Mouse (Mus musculus) midbrain, embryonic 12.5 days (tissue): ENCODE results near the gene Car10. TPM values are rescaled to one million over a fixed set of nuclear protein-coding genes. Genes with fewer than 3 reads are reported as not detected.

ENCODE experiments used
- ATAC-seq: fragments of 200-750 bp; cut with Nextera tagmentation; 2 replicates; pipeline ENCODE4 v1.8.0; 2017; ENCODE audit warnings: low read depth, moderate TSS enrichment, moderate library complexity; ENCODE audit not compliant: low FRiP score
- H3K27ac ChIP-seq: fragments of 300-500 bp; sonication (generic); replicated peaks from 2 replicates; pipeline ENCODE4 v1.5.1; 2016; ENCODE audit warnings: mild to moderate bottlenecking
- H3K27me3 ChIP-seq: fragments of 300-500 bp; sonication (generic); 2 replicates; pipeline ENCODE4 v1.6.1; 2016; ENCODE audit warnings: mild to moderate bottlenecking
- H3K36me3 ChIP-seq: fragments of 300-500 bp; sonication (generic); 2 replicates; pipeline ENCODE4 v1.6.1; 2016
- H3K4me1 ChIP-seq: fragments of 300-500 bp; sonication (generic); 2 replicates; pipeline ENCODE4 v1.6.1; 2016
- H3K4me2 ChIP-seq: fragments of 300-500 bp; sonication (generic); replicated peaks from 2 replicates; pipeline ENCODE4 v1.6.1; 2016; ENCODE audit warnings: mild to moderate bottlenecking, moderate library complexity
- H3K4me3 ChIP-seq: fragments of 300-500 bp; sonication (generic); 2 replicates; pipeline ENCODE4 v1.5.1; 2016; ENCODE audit warnings: mild to moderate bottlenecking
- H3K9ac ChIP-seq: fragments of 300-500 bp; sonication (generic); replicated peaks from 2 replicates; pipeline ENCODE4 v1.6.1; 2016; ENCODE audit warnings: mild to moderate bottlenecking, moderate library complexity
- H3K9me3 ChIP-seq: fragments of 300-500 bp; sonication (generic); 2 replicates; pipeline ENCODE4 v1.6.1; 2016; ENCODE audit warnings: mild to moderate bottlenecking
- WGBS: fragments of 180-500 bp; shearing (Covaris S2); methylation state at CpG from one replicate; pipeline ENCODE4 v1.1.7; 2016; 5-methylcytosine and 5-hydroxymethylcytosine counted together
- polyA plus RNA-seq: library from polyadenylated mRNA; unstranded; fragments of >200 nt; fragmentation: Nextera tagmentation; extraction: Ambion mirVana; gene quantifications from 2 replicates; pipeline ENCODE4 v1.2.1, GENCODE M21; 2016

Car10 gene
- polyA plus RNA-seq, 1 experiment from 2014 or later: 4.6 TPM

DNA sequence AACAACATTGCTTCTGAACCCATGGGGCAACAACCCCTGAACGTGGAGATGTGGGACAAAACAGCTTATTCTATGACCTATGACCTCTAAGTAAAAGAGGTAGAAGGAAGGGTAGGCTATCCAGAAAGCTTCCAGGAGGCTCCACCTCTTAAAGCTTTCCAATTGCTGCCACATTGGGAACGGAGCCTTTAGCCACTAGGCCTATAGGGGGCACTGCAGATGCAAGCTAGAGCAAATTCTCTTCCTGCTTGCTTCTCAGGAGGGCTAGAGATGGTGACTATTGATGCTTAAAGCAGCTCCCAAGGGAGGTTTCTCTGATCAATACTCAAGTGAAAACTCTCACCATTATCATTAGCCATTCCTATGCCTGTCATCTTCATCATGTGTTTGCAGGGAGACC is 416.6 kb downstream of the Car10 start:
- Histone ChIP-seq H3K27me3 (no peaks in the 10 kb centered on the region), H3K9me3 (no peaks in the 10 kb centered on the region), H3K27ac (no peak overlapping the region), H3K36me3 (no peaks in the 10 kb centered on the region), H3K4me1 (0 out of 2 replicates have a peak, but pooled peaks cover 4% of the 10 kb centered on the region), H3K9ac (no peak overlapping the region), H3K4me3 (no peak overlapping the region), H3K4me2 (no peak overlapping the region)
- no peak for ATAC-seq
- WGBS: 24% methylated on average over 2 of the region's 2 CpGs

GRCm38 (mm10) chr11:93515566-93515965 is 417.7 kb downstream of the Car10 start:
- no peaks in the 10 kb centered on the region for H3K9me3 ChIP-seq
- no peaks in the 10 kb centered on the region for H3K27me3 ChIP-seq
- H3K4me1 ChIP-seq: 0 out of 2 replicates have a peak, but pooled peaks cover 4% of the 10 kb centered on the region
- no peak for ATAC-seq
- no peak overlapping the region for H3K4me3 ChIP-seq
- H3K4me2 ChIP-seq: no peak overlapping the region
- no peak overlapping the region for H3K27ac ChIP-seq
- no peak overlapping the region for H3K9ac ChIP-seq
- no peaks in the 10 kb centered on the region for H3K36me3 ChIP-seq
- WGBS: 88% methylated on average over 6 of the region's 6 CpGs

GRCm38 (mm10) chr11:93516216-93516615 is 418.4 kb downstream of the Car10 start:
- no peak for ATAC-seq
- H3K4me1 ChIP-seq: 0 out of 2 replicates have a peak, but pooled peaks cover 4% of the 10 kb centered on the region
- WGBS: 90% methylated on average over 9 of the region's 9 CpGs

GRCm38 (mm10) chr11:93516946-93517345 is 419.1 kb downstream of the Car10 start:
- ATAC-seq: no peak
- H3K36me3 ChIP-seq: no peaks in the 10 kb centered on the region
- H3K27ac ChIP-seq: no peak overlapping the region
- no peak overlapping the region for H3K4me2 ChIP-seq
- H3K4me3 ChIP-seq: no peak overlapping the region
- no peaks in the 10 kb centered on the region for H3K27me3 ChIP-seq
- no peaks in the 10 kb centered on the region for H3K9me3 ChIP-seq
- H3K4me1 ChIP-seq: 0 out of 2 replicates have a peak, but pooled peaks cover 4% of the 10 kb centered on the region
- no peak overlapping the region for H3K9ac ChIP-seq
- 81% methylated on average over 2 of the region's 2 CpGs for WGBS

More at GRCm38 (mm10) chr11:93516216-93516615, 418.4 kb downstream of the Car10 start:
- Histone ChIP-seq H3K4me2 (no peak overlapping the region), H3K9me3 (no peaks in the 10 kb centered on the region), H3K27me3 (no peaks in the 10 kb centered on the region), H3K27ac (no peak overlapping the region), H3K4me3 (no peak overlapping the region), H3K36me3 (no peaks in the 10 kb centered on the region), H3K9ac (no peak overlapping the region)

DNA sequence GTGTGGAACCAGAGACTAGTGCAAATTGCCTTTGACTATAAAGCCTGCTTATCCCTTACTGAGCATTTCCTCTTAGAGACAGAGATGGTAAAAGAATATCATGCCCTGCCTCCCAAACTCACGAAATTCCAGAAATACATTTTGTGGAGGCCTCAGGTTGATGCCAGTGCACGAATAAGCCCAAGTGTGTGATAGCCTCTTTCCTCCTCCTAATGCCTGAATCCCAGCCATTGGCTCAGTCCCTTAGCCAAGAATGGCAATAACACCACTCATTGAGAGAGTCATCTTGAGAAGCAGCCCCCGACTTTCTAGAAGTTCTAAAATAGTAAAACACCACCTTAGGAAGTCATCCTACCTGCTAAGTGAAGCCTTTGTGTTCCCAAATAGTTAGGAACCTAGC is 424.7 kb downstream of the Car10 start:
- Histone ChIP-seq H3K36me3 (no peaks in the 10 kb centered on the region), H3K9me3 (no peaks in the 10 kb centered on the region), H3K9ac (no peak overlapping the region), H3K27me3 (no peaks in the 10 kb centered on the region), H3K27ac (no peak overlapping the region), H3K4me2 (no peak overlapping the region), H3K4me1 (no peaks in the 10 kb centered on the region), H3K4me3 (no peak overlapping the region)
- ATAC-seq: no peak
- 84% methylated on average over 3 of the region's 3 CpGs for WGBS

DNA sequence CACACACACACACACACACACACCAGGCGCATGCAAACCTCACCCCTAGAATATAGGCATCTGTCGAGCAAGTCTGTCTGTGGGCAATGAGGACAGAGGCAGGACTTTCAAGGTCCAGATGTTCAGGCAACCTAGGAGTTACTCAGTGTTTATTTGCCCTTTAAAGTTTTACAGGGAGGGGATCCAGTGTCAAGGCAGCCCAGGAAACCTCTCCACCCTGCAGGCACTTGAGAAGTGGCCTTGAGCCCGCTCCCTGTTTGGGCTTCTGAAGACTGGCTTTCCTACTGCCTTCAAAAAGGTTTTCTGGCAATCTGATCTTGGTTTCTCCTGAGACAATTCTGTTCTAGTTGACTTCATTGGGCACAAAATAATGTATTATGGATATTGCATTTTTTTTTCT is 428.1 kb downstream of the Car10 start:
- no peaks in the 10 kb centered on the region for H3K27me3 ChIP-seq
- 86% methylated on average over 3 of the region's 3 CpGs for WGBS
- no peaks in the 10 kb centered on the region for H3K4me1 ChIP-seq
- no peak overlapping the region for H3K4me3 ChIP-seq
- no peaks in the 10 kb centered on the region for H3K9me3 ChIP-seq
- H3K27ac ChIP-seq: no peak overlapping the region
- no peak overlapping the region for H3K4me2 ChIP-seq
- H3K36me3 ChIP-seq: no peaks in the 10 kb centered on the region
- ATAC-seq: no peak
- no peak overlapping the region for H3K9ac ChIP-seq

DNA sequence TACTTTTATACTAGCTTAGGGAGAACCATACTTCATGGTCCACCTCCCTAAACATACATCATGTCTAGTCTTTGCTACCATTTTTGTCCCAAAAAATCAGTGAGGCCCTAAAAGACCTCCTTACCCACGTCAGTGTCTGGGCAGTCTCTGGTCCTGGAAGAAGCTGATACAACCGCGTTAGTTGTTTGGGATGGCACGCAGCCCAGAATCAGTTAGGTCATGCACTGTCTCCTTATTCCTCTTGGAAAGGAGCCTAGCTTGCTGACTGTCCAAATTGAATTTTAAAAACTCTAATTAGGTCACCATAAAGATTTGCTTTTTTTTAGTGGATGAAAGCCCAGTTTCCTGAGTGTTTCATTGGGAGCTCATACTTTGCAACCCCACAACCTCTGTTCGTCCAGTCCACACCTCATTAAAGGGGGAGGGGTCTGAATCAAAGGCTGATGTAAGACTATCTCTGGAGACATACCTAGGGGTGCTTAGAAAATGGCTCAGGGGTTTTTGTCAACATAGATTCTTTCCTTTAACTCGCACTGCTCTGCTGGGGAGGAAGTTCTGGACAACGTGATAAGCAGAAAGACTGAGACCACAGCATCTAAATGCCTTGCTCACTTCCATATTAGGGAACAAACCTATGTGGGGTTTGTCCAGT is 433.3 kb downstream of the Car10 start:
- H3K27me3 ChIP-seq: no peaks in the 10 kb centered on the region
- no peaks in the 10 kb centered on the region for H3K9me3 ChIP-seq
- H3K9ac ChIP-seq: no peak overlapping the region
- H3K4me1 ChIP-seq: no peaks in the 10 kb centered on the region
- no peak overlapping the region for H3K4me3 ChIP-seq
- H3K27ac ChIP-seq: no peak overlapping the region
- no peak overlapping the region for H3K4me2 ChIP-seq
- H3K36me3 ChIP-seq: no peaks in the 10 kb centered on the region
- WGBS: 83% methylated on average over 7 of the region's 7 CpGs
- no peak for ATAC-seq

DNA sequence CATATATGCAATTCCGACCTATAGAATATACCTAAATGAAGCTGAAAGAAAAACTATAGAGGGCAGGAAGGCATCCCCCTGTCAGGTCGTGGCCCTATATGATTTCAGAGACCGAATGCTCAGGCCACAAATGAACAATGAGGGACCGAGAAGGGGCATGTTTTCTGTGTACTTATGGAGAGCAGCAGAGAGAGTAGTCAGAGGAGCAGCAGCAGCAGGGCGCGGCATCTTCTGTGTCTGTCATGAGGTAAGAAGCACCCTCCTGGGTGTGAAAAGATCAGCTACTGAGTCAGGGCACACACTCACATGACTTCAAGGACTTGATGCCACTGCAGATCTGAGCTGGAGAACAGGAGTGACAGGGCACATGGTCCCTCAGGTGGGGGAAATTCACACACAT is 438.4 kb downstream of the Car10 start:
- no peak overlapping the region for H3K4me3 ChIP-seq
- no peak overlapping the region for H3K27ac ChIP-seq
- H3K4me1 ChIP-seq: no peaks in the 10 kb centered on the region
- no peak overlapping the region for H3K9ac ChIP-seq
- no peaks in the 10 kb centered on the region for H3K9me3 ChIP-seq
- ATAC-seq: no peak
- 87% methylated on average over 6 of the region's 6 CpGs for WGBS
- no peaks in the 10 kb centered on the region for H3K27me3 ChIP-seq
- no peaks in the 10 kb centered on the region for H3K36me3 ChIP-seq
- no peak overlapping the region for H3K4me2 ChIP-seq

DNA sequence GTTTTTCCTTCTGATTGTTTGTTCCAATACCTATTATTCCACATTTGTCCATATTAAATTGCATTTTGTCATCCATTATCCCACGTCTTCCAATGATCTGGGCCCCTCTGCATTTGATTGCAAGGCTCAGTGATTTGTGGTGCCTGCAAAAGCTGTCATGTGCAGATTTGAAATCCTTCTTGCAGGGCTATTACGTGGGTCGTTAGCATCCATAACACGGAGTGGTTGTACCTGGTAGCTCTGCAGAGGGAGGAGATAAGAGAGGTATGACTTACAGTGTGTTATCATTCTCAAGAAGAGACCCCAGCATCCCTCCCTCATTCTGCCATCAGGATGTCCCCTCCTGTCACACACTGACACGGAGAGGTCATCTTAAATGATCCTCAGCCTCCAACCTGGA is 451.1 kb downstream of the Car10 start:
- 50% methylated on average over 5 of the region's 5 CpGs for WGBS
- no peak for ATAC-seq
- H3K27ac ChIP-seq: peak overlapping the region; percentile 60; the same call in 1 of the 2 replicates
- H3K27me3 ChIP-seq: no peaks in the 10 kb centered on the region
- no peaks in the 10 kb centered on the region for H3K9me3 ChIP-seq
- H3K4me1 ChIP-seq: 0 out of 2 replicates have a peak, but pooled peaks cover 6% of the 10 kb centered on the region
- no peak overlapping the region for H3K9ac ChIP-seq
- no peak overlapping the region for H3K4me3 ChIP-seq
- no peaks in the 10 kb centered on the region for H3K36me3 ChIP-seq
- H3K4me2 ChIP-seq: no peak overlapping the region

DNA sequence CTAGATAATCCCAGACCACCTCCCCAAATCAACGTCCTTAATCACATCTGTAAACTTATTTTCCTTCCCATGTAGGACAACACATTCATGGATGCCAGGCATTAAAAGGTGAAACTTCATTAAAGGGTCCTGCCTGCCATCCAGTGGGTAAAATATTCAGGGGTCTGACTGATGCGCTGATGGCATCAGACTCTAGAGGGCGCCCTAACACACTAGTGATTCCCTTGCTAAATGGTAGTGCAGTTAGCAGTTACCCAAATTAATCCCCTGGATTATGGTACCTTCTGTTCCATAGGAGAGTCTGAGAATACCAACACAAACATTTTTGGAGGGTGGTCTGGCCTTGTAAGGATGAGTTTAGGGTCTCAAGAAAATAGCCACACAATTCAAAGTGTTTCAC is 453.1 kb downstream of the Car10 start:
- no peak overlapping the region for H3K4me2 ChIP-seq
- no peak overlapping the region for H3K9ac ChIP-seq
- H3K4me3 ChIP-seq: no peak overlapping the region
- WGBS: 6% methylated on average over 3 of the region's 3 CpGs
- H3K9me3 ChIP-seq: no peaks in the 10 kb centered on the region
- H3K4me1 ChIP-seq: 0 out of 2 replicates have a peak, but pooled peaks cover 6% of the 10 kb centered on the region
- no peaks in the 10 kb centered on the region for H3K36me3 ChIP-seq
- no peak overlapping the region for H3K27ac ChIP-seq
- ATAC-seq: no peak
- no peaks in the 10 kb centered on the region for H3K27me3 ChIP-seq

DNA sequence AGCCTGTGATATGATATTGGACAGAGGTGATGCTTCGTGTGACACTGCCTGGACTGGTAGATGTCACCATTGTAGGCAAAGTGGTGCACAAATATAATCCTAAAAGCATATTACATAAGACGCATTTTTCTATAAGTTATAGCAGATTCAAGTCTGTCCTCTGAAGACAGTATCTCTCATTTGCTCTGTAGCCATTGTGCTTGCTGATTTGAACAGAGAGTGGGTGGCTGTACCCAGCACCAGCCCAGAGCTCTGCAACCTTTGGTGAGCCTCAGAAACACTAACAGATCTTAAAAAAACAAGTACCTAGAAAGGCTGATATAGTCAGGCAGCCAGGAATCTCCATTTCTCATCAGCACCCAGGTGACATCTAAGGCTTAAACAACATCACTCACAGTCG is 461.3 kb downstream of the Car10 start:
- Histone ChIP-seq H3K4me1 (peaks cover 8% of the 10 kb centered on the region), H3K4me3 (no peak overlapping the region), H3K27me3 (no peaks in the 10 kb centered on the region), H3K9ac (no peak overlapping the region), H3K9me3 (no peaks in the 10 kb centered on the region), H3K27ac (no peak overlapping the region), H3K36me3 (no peaks in the 10 kb centered on the region), H3K4me2 (no peak overlapping the region)
- WGBS: 85% methylated on average over 3 of the region's 3 CpGs
- ATAC-seq: no peak

- H3K9me3 ChIP-seq: no peaks in the 10 kb centered on the region
- ATAC-seq: no peak
- H3K36me3 ChIP-seq: no peaks in the 10 kb centered on the region
- 66% methylated on average over 7 of the region's 7 CpGs for WGBS
- no peak overlapping the region for H3K9ac ChIP-seq
- no peak overlapping the region for H3K27ac ChIP-seq
- H3K4me2 ChIP-seq: no peak overlapping the region
- no peak overlapping the region for H3K4me3 ChIP-seq
- peaks cover 8% of the 10 kb centered on the region for H3K4me1 ChIP-seq
- no peaks in the 10 kb centered on the region for H3K27me3 ChIP-seq
Observed at GRCm38 (mm10) chr11:93560570-93560969, 462.7 kb downstream of the Car10 start.

GRCm38 (mm10) chr11:93562330-93562865 is 464.6 kb downstream of the Car10 start:
- no peak overlapping the region for H3K27ac ChIP-seq
- H3K27me3 ChIP-seq: no peaks in the 10 kb centered on the region
- peaks cover 8% of the 10 kb centered on the region for H3K4me1 ChIP-seq
- H3K36me3 ChIP-seq: no peaks in the 10 kb centered on the region
- no peak overlapping the region for H3K9ac ChIP-seq
- H3K4me3 ChIP-seq: no peak overlapping the region
- no peak overlapping the region for H3K4me2 ChIP-seq
- H3K9me3 ChIP-seq: no peaks in the 10 kb centered on the region
- ATAC-seq: no peak
